Mouse (Mus musculus): Measurements from ENCODE around the gene Il17rc. TPM values are rescaled to one million over a fixed set of nuclear protein-coding genes. Genes with fewer than 3 reads are reported as not detected.

Gene Il17rc
- polyA plus RNA-seq (2014; fragmentation: Nextera tagmentation; extraction: Ambion mirVana): 10.6 and 12.9 TPM in 2 replicates

DNA sequence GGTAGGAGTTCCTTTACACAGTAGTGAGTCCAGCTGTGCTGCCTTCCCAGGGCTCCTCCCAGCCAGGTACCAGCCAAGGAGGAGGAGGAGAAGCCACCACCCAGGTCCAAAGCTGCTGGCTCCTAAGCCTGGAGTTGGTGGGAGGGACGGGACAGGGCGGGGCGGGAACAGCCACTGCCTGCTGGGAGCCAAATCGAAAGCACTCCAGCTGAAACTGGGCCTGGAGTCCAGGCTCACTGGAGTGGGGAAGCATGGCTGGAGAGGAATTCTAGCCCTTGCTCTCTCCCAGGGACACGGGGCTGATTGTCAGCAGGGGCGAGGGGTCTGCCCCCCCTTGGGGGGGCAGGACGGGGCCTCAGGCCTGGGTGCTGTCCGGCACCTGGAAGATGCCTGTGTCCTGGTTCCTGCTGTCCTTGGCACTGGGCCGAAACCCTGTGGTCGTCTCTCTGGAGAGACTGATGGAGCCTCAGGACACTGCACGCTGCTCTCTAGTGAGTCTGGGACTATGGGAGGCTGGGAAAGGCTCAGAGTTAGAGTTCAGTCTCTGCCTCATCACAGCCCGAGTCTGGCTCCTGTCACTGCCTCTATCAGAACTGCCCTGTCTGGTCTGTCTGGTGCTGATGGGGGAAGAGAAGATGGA, at the start of gene Il17rc:
Gene Il17rc (plus strand): TSS at position 131 of the 640 bp plus-strand sequence.
- Histone ChIP-seq H3K4me2 (replicated peaks; ENCODE audit: low read depth, low read length) (peak within 1 kb of the TSS; percentile 57), H3K4me3 (ENCODE audit: low read depth, low read length) (peak within 1 kb of the TSS; percentile 22)
- WGBS: 22% methylated on average over 12 of the region's 12 CpGs

GRCm38 (mm10) chr6:113423000-113423399, 48.2 kb upstream of the Il17rc start:
- Histone ChIP-seq H3K9me3 (ENCODE audit: control insufficient read depth, low read depth, low read length) (no peaks in the 10 kb centered on the region), H3K4me1 (ENCODE audit: control insufficient read depth, insufficient read depth, low read length) (peaks cover 4% of the 10 kb centered on the region), H3K4me2 (replicated peaks; ENCODE audit: low read depth, low read length) (no peak overlapping the region), H3K4me3 (ENCODE audit: low read depth, low read length) (no peak overlapping the region), H3K36me3 (ENCODE audit: control insufficient read depth, insufficient read depth, low read length) (no peaks in the 10 kb centered on the region), H3K27me3 (ENCODE audit: control insufficient read depth, insufficient read depth, low read length) (no peaks in the 10 kb centered on the region), H3K27ac (ENCODE audit: low read length) (no peak overlapping the region), H3K9ac (replicated peaks; ENCODE audit: low read depth, low read length) (no peak overlapping the region)
- WGBS: 64% methylated on average over 4 of the region's 4 CpGs
- ATAC-seq (ENCODE audit: insufficient number of reproducible peaks, insufficient read depth, low FRiP score, low read depth): no peak

More for the DNA sequence above, at the start of gene Il17rc:
- ATAC-seq (ENCODE audit: insufficient number of reproducible peaks, insufficient read depth, low FRiP score, low read depth): peak; percentile 66
- H3K36me3 ChIP-seq (ENCODE audit: control insufficient read depth, insufficient read depth, low read length): no peaks in the 10 kb centered on the region
- H3K9ac ChIP-seq (replicated peaks; ENCODE audit: low read depth, low read length): 0 out of 2 replicates have a peak within 1 kb of the TSS, but pooled peaks have one; percentile 3
- H3K27me3 ChIP-seq (ENCODE audit: control insufficient read depth, insufficient read depth, low read length): 0 out of 2 replicates have a peak, but pooled peaks cover 3% of the 10 kb centered on the region
- no peaks in the 10 kb centered on the region for H3K9me3 ChIP-seq (ENCODE audit: control insufficient read depth, low read depth, low read length)
- no peak within 1 kb of the TSS; the same call in 1 of the 2 replicates for H3K27ac ChIP-seq (ENCODE audit: low read length)
- H3K4me1 ChIP-seq (ENCODE audit: control insufficient read depth, insufficient read depth, low read length): peaks cover 17% of the 10 kb centered on the region; the same call in 1 of the 2 replicates

DNA sequence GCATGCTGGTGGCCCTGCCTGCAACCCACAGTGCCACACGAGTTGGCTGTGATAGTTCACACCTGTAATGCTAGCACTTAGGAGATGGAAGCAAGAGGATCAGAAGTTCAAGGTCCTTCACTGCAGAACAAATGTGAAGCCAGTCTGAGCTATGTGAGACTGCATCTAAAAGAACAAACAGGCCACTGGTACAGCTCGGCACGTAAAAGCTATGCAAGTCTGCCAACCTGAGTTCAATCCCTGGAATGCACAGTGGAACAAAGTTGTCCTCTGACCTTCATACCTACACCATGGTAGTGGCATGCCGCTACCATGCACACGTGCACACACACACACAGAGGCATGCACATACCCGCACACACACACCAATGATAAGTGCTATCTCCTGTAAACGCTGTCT, 47.0 kb upstream of the Il17rc start:
- no peaks in the 10 kb centered on the region for H3K36me3 ChIP-seq (ENCODE audit: control insufficient read depth, insufficient read depth, low read length)
- H3K4me3 ChIP-seq (ENCODE audit: low read depth, low read length): no peak overlapping the region
- H3K4me1 ChIP-seq (ENCODE audit: control insufficient read depth, insufficient read depth, low read length): no peaks in the 10 kb centered on the region
- H3K9ac ChIP-seq (replicated peaks; ENCODE audit: low read depth, low read length): no peak overlapping the region
- WGBS: 73% methylated on average over 7 of the region's 7 CpGs
- ATAC-seq (ENCODE audit: insufficient number of reproducible peaks, insufficient read depth, low FRiP score, low read depth): no peak
- no peaks in the 10 kb centered on the region for H3K9me3 ChIP-seq (ENCODE audit: control insufficient read depth, low read depth, low read length)
- no peak overlapping the region for H3K27ac ChIP-seq (ENCODE audit: low read length)
- no peak overlapping the region for H3K4me2 ChIP-seq (replicated peaks; ENCODE audit: low read depth, low read length)
- no peaks in the 10 kb centered on the region for H3K27me3 ChIP-seq (ENCODE audit: control insufficient read depth, insufficient read depth, low read length)

DNA sequence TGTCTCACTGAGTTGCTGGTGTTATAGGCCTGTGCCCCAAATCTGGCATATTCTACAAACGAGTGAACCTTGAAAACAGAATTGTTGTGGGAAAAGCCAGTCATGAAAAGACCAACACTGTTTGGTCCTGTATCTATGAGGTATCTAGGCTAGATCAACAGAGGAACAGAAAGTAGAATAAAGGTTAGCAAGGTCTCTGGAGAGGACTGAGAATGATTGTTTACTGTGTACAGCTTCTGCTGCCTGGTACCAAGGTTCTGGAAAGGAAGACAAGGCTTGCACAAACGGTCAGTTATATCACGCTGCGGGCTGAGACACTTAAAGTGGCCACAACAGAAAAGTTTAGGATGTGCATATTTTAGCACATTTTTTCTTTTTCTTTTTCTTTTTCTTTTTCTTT, 44.5 kb upstream of the Il17rc start:
- WGBS: 89% methylated on average over 4 of the region's 4 CpGs
- H3K4me2 ChIP-seq (replicated peaks; ENCODE audit: low read depth, low read length): no peak overlapping the region
- no peak for ATAC-seq (ENCODE audit: insufficient number of reproducible peaks, insufficient read depth, low FRiP score, low read depth)
- no peaks in the 10 kb centered on the region for H3K4me1 ChIP-seq (ENCODE audit: control insufficient read depth, insufficient read depth, low read length)
- H3K9ac ChIP-seq (replicated peaks; ENCODE audit: low read depth, low read length): no peak overlapping the region
- H3K9me3 ChIP-seq (ENCODE audit: control insufficient read depth, low read depth, low read length): no peaks in the 10 kb centered on the region
- H3K4me3 ChIP-seq (ENCODE audit: low read depth, low read length): no peak overlapping the region
- no peaks in the 10 kb centered on the region for H3K36me3 ChIP-seq (ENCODE audit: control insufficient read depth, insufficient read depth, low read length)
- no peaks in the 10 kb centered on the region for H3K27me3 ChIP-seq (ENCODE audit: control insufficient read depth, insufficient read depth, low read length)
- no peak overlapping the region for H3K27ac ChIP-seq (ENCODE audit: low read length)

DNA sequence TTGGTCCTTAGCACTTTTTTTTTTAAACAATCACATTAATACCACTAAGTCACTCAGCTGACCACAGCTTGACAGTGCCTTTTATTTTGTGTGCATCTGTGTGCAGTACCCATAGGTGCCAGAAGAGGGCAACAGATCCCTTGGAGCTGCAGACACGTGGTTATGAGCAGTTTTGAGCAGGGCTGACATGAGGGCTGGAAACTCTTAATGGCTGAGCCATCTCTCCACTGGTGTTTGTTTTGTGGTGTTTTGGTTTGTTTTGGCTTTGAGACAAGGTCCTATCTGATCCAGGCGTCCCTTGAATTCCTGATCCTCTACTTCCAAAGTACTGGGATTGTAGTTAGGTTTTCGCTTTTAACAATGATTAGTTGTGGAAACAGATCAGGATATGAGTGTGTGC, 43.8 kb upstream of the Il17rc start:
- no peak for ATAC-seq (ENCODE audit: insufficient number of reproducible peaks, insufficient read depth, low FRiP score, low read depth)
- no peaks in the 10 kb centered on the region for H3K9me3 ChIP-seq (ENCODE audit: control insufficient read depth, low read depth, low read length)
- H3K4me3 ChIP-seq (ENCODE audit: low read depth, low read length): no peak overlapping the region
- H3K36me3 ChIP-seq (ENCODE audit: control insufficient read depth, insufficient read depth, low read length): no peaks in the 10 kb centered on the region
- H3K9ac ChIP-seq (replicated peaks; ENCODE audit: low read depth, low read length): no peak overlapping the region
- no peaks in the 10 kb centered on the region for H3K4me1 ChIP-seq (ENCODE audit: control insufficient read depth, insufficient read depth, low read length)
- 64% methylated on average over 3 of the region's 3 CpGs for WGBS
- no peak overlapping the region for H3K4me2 ChIP-seq (replicated peaks; ENCODE audit: low read depth, low read length)
- H3K27me3 ChIP-seq (ENCODE audit: control insufficient read depth, insufficient read depth, low read length): no peaks in the 10 kb centered on the region
- H3K27ac ChIP-seq (ENCODE audit: low read length): no peak overlapping the region

GRCm38 (mm10) chr6:113428006-113428405, 43.2 kb upstream of the Il17rc start:
- no peaks in the 10 kb centered on the region for H3K36me3 ChIP-seq (ENCODE audit: control insufficient read depth, insufficient read depth, low read length)

DNA sequence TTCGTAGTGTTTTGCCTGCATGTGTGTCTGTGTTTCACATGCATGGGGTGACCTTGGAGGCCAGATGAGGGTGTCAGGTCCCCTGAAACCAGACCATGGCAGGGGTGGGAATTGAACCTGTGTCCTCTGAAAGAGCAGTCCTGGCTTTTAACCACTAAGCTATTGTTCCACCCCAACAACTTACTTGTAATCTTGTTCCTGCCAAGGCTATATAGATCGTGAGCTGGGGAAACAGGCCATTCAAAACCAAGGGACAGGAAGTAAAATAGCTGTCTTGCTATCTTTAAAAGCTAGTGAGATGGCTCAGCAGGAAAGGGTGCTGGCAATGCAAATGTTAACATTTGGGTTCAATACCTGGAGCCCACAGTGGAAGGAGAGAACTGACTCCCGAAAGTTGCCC, 41.3 kb upstream of the Il17rc start:
- Histone ChIP-seq H3K4me1 (ENCODE audit: control insufficient read depth, insufficient read depth, low read length) (no peaks in the 10 kb centered on the region), H3K36me3 (ENCODE audit: control insufficient read depth, insufficient read depth, low read length) (no peaks in the 10 kb centered on the region), H3K9ac (replicated peaks; ENCODE audit: low read depth, low read length) (no peak overlapping the region), H3K4me2 (replicated peaks; ENCODE audit: low read depth, low read length) (no peak overlapping the region), H3K27me3 (ENCODE audit: control insufficient read depth, insufficient read depth, low read length) (no peaks in the 10 kb centered on the region), H3K27ac (ENCODE audit: low read length) (no peak overlapping the region), H3K4me3 (ENCODE audit: low read depth, low read length) (no peak overlapping the region), H3K9me3 (ENCODE audit: control insufficient read depth, low read depth, low read length) (no peaks in the 10 kb centered on the region)
- 77% methylated on average over 3 of the region's 3 CpGs for WGBS
- no peak for ATAC-seq (ENCODE audit: insufficient number of reproducible peaks, insufficient read depth, low FRiP score, low read depth)

More at GRCm38 (mm10) chr6:113428006-113428405, 43.2 kb upstream of the Il17rc start:
- Histone ChIP-seq H3K9ac (replicated peaks; ENCODE audit: low read depth, low read length) (no peak overlapping the region), H3K27me3 (ENCODE audit: control insufficient read depth, insufficient read depth, low read length) (no peaks in the 10 kb centered on the region), H3K4me1 (ENCODE audit: control insufficient read depth, insufficient read depth, low read length) (no peaks in the 10 kb centered on the region), H3K4me2 (replicated peaks; ENCODE audit: low read depth, low read length) (no peak overlapping the region), H3K9me3 (ENCODE audit: control insufficient read depth, low read depth, low read length) (no peaks in the 10 kb centered on the region), H3K27ac (ENCODE audit: low read length) (no peak overlapping the region), H3K4me3 (ENCODE audit: low read depth, low read length) (no peak overlapping the region)
- ATAC-seq (ENCODE audit: insufficient number of reproducible peaks, insufficient read depth, low FRiP score, low read depth): no peak
- 83% methylated on average over 16 of the region's 16 CpGs for WGBS

- Histone ChIP-seq H3K4me1 (ENCODE audit: control insufficient read depth, insufficient read depth, low read length) (no peaks in the 10 kb centered on the region), H3K4me2 (replicated peaks; ENCODE audit: low read depth, low read length) (no peak overlapping the region), H3K27ac (ENCODE audit: low read length) (no peak overlapping the region), H3K9me3 (ENCODE audit: control insufficient read depth, low read depth, low read length) (no peaks in the 10 kb centered on the region), H3K4me3 (ENCODE audit: low read depth, low read length) (no peak overlapping the region), H3K36me3 (ENCODE audit: control insufficient read depth, insufficient read depth, low read length) (no peaks in the 10 kb centered on the region), H3K9ac (replicated peaks; ENCODE audit: low read depth, low read length) (no peak overlapping the region), H3K27me3 (ENCODE audit: control insufficient read depth, insufficient read depth, low read length) (no peaks in the 10 kb centered on the region)
- no peak for ATAC-seq (ENCODE audit: insufficient number of reproducible peaks, insufficient read depth, low FRiP score, low read depth)
- 48% methylated on average over 3 of the region's 3 CpGs for WGBS
Measured at GRCm38 (mm10) chr6:113430846-113431245, 40.4 kb upstream of the Il17rc start.

DNA sequence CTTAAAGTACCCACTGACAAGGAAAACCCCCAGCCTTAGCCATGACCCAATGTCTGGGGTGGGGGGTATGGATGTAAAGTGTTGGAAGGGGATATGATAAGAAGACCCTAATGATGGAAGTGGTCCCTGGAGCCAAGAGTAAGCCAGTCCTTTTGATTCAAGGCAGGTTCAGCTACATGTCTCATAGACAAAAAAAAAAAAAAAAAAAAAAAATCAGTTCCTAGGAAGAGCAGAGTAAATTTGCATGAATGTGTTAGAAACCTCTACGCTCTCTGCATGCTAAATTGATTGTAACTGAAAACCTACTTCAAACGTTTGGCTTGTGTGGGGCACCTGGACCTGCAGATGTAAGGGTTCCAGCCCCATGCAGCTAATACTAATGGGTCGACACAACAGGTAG, 39.4 kb upstream of the Il17rc start:
- no peaks in the 10 kb centered on the region for H3K36me3 ChIP-seq (ENCODE audit: control insufficient read depth, insufficient read depth, low read length)
- no peaks in the 10 kb centered on the region for H3K4me1 ChIP-seq (ENCODE audit: control insufficient read depth, insufficient read depth, low read length)
- H3K9ac ChIP-seq (replicated peaks; ENCODE audit: low read depth, low read length): no peak overlapping the region
- WGBS: 55% methylated on average over 3 of the region's 3 CpGs
- H3K9me3 ChIP-seq (ENCODE audit: control insufficient read depth, low read depth, low read length): no peaks in the 10 kb centered on the region
- H3K4me3 ChIP-seq (ENCODE audit: low read depth, low read length): no peak overlapping the region
- no peak overlapping the region for H3K27ac ChIP-seq (ENCODE audit: low read length)
- ATAC-seq (ENCODE audit: insufficient number of reproducible peaks, insufficient read depth, low FRiP score, low read depth): no peak
- H3K27me3 ChIP-seq (ENCODE audit: control insufficient read depth, insufficient read depth, low read length): no peaks in the 10 kb centered on the region
- H3K4me2 ChIP-seq (replicated peaks; ENCODE audit: low read depth, low read length): no peak overlapping the region
